Mouse (Mus musculus): ENCODE measurements at regions not wholly inside any gene's neighbourhood (a gene's known extent, or its start where the extent isn't known, plus 50 kb on each side); places are given as distances from the start of the nearest gene placed in this dataset.

- TF ChIP-seq CTCF (IDR thresholded peaks at IDR 0.05; ENCODE audit: insufficient read depth, low read depth, low read length) (no peak), POLR2A (IDR thresholded peaks at IDR 0.05; ENCODE audit: insufficient read depth, low read depth, low read length) (no peak)
- H3K27ac ChIP-seq (ENCODE audit: insufficient read depth, low read depth, low read length): no peak overlapping the region
- no peak overlapping the region for H3K4me3 ChIP-seq (ENCODE audit: insufficient read depth, low read depth, low read length)
- peaks cover 3% of the 10 kb centered on the region for H3K4me1 ChIP-seq (ENCODE audit: control insufficient read depth, insufficient read depth, low read length)
- 72% methylated on average over 4 of the region's 4 CpGs for WGBS
Measured at GRCm38 (mm10) chr1:41393287-41393686, 587.9 kb downstream of the Tmem182 start.

GRCm38 (mm10) chr1:41395081-41395480, 589.7 kb downstream of the Tmem182 start:
- WGBS: 76% methylated on average over 3 of the region's 3 CpGs
- no peak overlapping the region for H3K27ac ChIP-seq (ENCODE audit: insufficient read depth, low read depth, low read length)
- H3K4me3 ChIP-seq (ENCODE audit: insufficient read depth, low read depth, low read length): no peak overlapping the region
- no peak for TF ChIP-seq POLR2A (IDR thresholded peaks at IDR 0.05; ENCODE audit: insufficient read depth, low read depth, low read length)
- TF ChIP-seq CTCF (IDR thresholded peaks at IDR 0.05; ENCODE audit: insufficient read depth, low read depth, low read length): no peak
- peaks cover 2% of the 10 kb centered on the region for H3K4me1 ChIP-seq (ENCODE audit: control insufficient read depth, insufficient read depth, low read length)

DNA sequence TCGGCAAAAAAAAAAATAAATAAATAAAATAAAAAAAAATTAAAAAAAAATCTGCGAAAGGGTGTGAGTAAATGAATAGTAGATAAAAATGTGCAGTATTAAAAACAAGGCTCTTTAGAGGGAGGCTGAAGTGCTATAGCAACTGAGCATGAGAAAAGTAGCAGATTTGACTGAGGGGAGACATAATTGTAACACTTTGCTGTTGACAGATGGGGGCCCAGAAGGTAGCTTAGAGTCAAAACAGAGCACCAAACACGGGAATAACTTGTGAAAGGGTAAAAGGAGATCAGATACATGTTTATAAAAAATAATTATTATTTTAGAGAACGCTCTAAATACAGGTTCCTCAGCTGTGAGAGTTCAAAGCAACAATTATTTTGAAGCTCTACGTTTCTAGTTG, 605.1 kb downstream of the Tmem182 start:
- H3K4me1 ChIP-seq (ENCODE audit: control insufficient read depth, insufficient read depth, low read length): no peaks in the 10 kb centered on the region
- no peak overlapping the region for H3K27ac ChIP-seq (ENCODE audit: insufficient read depth, low read depth, low read length)
- H3K4me3 ChIP-seq (ENCODE audit: insufficient read depth, low read depth, low read length): no peak overlapping the region
- WGBS: 65% methylated on average over 5 of the region's 5 CpGs
- TF ChIP-seq CTCF (IDR thresholded peaks at IDR 0.05; ENCODE audit: insufficient read depth, low read depth, low read length) (no peak), POLR2A (IDR thresholded peaks at IDR 0.05; ENCODE audit: insufficient read depth, low read depth, low read length) (no peak)

DNA sequence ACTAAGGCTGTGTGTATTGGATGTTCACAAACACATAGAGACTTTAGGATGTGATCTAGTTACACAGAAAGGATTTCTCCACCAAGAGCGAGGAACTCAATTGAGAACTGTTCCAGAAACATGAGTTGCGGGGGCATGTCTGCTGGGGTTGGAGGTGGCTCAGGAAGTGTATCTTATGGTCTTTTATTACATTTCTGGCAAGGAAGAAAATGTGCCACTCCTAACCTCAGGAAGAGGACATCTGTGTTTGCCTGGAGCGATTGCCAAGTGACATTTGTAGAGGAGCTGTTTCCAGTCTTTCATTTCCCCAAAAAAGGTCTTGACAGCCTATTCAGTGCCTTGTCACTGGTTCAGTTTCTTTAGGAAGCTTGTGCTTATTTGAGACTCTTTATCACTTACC, 606.2 kb downstream of the Tmem182 start:
- Histone ChIP-seq H3K4me1 (ENCODE audit: control insufficient read depth, insufficient read depth, low read length) (no peaks in the 10 kb centered on the region), H3K27ac (ENCODE audit: insufficient read depth, low read depth, low read length) (no peak overlapping the region), H3K4me3 (ENCODE audit: insufficient read depth, low read depth, low read length) (no peak overlapping the region)
- WGBS: 90% methylated on average over 3 of the region's 3 CpGs
- TF ChIP-seq POLR2A (IDR thresholded peaks at IDR 0.05; ENCODE audit: insufficient read depth, low read depth, low read length) (no peak), CTCF (IDR thresholded peaks at IDR 0.05; ENCODE audit: insufficient read depth, low read depth, low read length) (no peak)

DNA sequence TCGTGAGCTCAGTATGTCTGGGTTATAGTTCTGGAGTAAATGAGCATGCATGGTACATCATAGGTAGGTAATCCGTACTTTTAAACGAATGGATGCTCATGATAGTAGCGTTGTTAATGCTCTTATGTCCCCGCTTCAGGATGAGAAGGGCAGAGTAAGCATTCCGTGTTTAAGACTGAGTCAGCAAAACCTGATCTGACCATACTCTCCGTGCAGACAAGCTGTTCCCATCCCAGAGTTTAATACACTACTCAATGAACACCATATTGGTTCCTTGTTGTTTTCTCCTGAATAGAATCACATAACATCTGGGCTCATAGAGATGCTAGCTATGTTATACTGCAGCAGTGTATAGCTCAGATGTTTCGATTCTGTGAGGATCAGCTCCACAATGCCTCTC, 606.7 kb downstream of the Tmem182 start:
- TF ChIP-seq POLR2A (IDR thresholded peaks at IDR 0.05; ENCODE audit: insufficient read depth, low read depth, low read length): no peak
- TF ChIP-seq CTCF (IDR thresholded peaks at IDR 0.05; ENCODE audit: insufficient read depth, low read depth, low read length): no peak
- H3K4me1 ChIP-seq (ENCODE audit: control insufficient read depth, insufficient read depth, low read length): no peaks in the 10 kb centered on the region
- no peak overlapping the region for H3K4me3 ChIP-seq (ENCODE audit: insufficient read depth, low read depth, low read length)
- WGBS: 95% methylated on average over 8 of the region's 8 CpGs
- no peak overlapping the region for H3K27ac ChIP-seq (ENCODE audit: insufficient read depth, low read depth, low read length)

DNA sequence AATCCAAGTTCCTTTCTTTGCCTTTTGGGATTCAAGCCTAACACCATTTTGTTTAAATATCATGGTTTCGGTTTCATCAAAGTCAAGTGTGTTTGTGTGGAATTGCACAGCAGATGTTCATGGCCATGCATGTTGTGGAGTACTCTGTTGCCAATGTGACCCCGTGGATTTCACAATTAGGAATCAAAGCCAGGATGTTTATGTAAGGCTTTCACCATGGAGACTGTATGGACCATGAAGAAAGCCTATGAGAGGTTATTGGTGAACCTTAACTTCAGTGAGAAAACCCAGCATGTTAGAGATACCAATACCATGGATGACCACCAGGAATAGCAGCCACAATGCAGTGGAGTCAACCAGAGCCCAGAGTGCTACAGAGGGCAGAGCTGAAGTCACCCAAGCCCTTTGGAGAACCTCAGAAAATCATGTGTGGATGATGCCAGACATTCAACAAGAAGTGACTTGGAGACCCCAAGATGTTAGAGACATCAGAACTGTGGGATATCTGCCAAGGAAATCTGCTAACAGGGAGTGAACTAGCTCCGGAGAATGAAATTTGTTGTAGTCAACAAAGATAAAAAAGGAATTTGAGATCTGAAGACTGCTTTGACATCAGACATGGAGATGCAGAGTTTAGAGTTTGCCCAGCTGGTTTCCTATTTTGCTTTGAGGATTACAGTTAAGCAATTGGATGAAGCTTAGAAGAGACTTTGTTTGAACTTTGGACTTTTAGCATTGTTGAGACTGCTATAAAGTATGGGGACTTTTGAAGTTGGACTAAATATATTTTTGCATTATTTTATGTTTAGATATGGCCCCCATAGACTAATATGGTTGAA, 615.3 kb downstream of the Tmem182 start:
- no peak overlapping the region for H3K27ac ChIP-seq (ENCODE audit: insufficient read depth, low read depth, low read length)
- WGBS: 91% methylated on average over 3 of the region's 3 CpGs
- H3K4me3 ChIP-seq (ENCODE audit: insufficient read depth, low read depth, low read length): no peak overlapping the region
- TF ChIP-seq CTCF (IDR thresholded peaks at IDR 0.05; ENCODE audit: insufficient read depth, low read depth, low read length): no peak
- no peak for TF ChIP-seq POLR2A (IDR thresholded peaks at IDR 0.05; ENCODE audit: insufficient read depth, low read depth, low read length)
- H3K4me1 ChIP-seq (ENCODE audit: control insufficient read depth, insufficient read depth, low read length): no peaks in the 10 kb centered on the region

DNA sequence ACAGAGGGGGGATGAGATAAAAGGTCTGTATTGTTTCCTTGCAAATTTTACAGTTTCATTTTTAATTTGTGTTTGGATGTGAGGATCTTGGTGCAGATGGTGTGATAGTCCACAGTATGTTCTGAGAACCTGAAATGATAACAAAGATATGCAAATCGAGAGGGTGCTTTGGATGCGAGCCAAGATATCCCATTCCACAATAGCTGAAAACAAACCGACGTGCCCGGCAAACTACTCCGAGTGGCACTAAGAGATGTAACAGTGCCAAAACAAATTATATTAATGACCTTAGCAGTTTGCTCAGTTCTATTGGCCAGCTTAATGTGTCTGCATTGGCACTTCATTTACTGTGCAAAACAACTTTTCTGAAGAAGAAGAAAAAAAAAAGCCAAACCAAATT, 622.5 kb downstream of the Tmem182 start:
- 28% methylated on average over 6 of the region's 6 CpGs for WGBS
- TF ChIP-seq POLR2A (IDR thresholded peaks at IDR 0.05; ENCODE audit: insufficient read depth, low read depth, low read length): no peak
- TF ChIP-seq CTCF (IDR thresholded peaks at IDR 0.05; ENCODE audit: insufficient read depth, low read depth, low read length): no peak

GRCm38 (mm10) chr1:41431127-41431690, 625.8 kb downstream of the Tmem182 start:
- no peak for TF ChIP-seq CTCF (IDR thresholded peaks at IDR 0.05; ENCODE audit: insufficient read depth, low read depth, low read length)
- no peak for TF ChIP-seq POLR2A (IDR thresholded peaks at IDR 0.05; ENCODE audit: insufficient read depth, low read depth, low read length)
- Histone ChIP-seq H3K4me3 (ENCODE audit: insufficient read depth, low read depth, low read length) (no peak overlapping the region), H3K27ac (ENCODE audit: insufficient read depth, low read depth, low read length) (no peak overlapping the region), H3K4me1 (ENCODE audit: control insufficient read depth, insufficient read depth, low read length) (no peaks in the 10 kb centered on the region)
- 18% methylated on average over 7 of the region's 7 CpGs for WGBS

More for the DNA sequence above, 622.5 kb downstream of the Tmem182 start:
- Histone ChIP-seq H3K27ac (ENCODE audit: insufficient read depth, low read depth, low read length) (no peak overlapping the region), H3K4me1 (ENCODE audit: control insufficient read depth, insufficient read depth, low read length) (no peaks in the 10 kb centered on the region), H3K4me3 (ENCODE audit: insufficient read depth, low read depth, low read length) (no peak overlapping the region)

- 95% methylated on average over 3 of the region's 3 CpGs for WGBS
Measured at GRCm38 (mm10) chr1:41435379-41435778, 630.0 kb downstream of the Tmem182 start.

More at GRCm38 (mm10) chr1:41435379-41435778, 630.0 kb downstream of the Tmem182 start:
- TF ChIP-seq POLR2A (IDR thresholded peaks at IDR 0.05; ENCODE audit: insufficient read depth, low read depth, low read length) (no peak), CTCF (IDR thresholded peaks at IDR 0.05; ENCODE audit: insufficient read depth, low read depth, low read length) (no peak)
- H3K4me1 ChIP-seq (ENCODE audit: control insufficient read depth, insufficient read depth, low read length): no peaks in the 10 kb centered on the region
- no peak overlapping the region for H3K4me3 ChIP-seq (ENCODE audit: insufficient read depth, low read depth, low read length)
- no peak overlapping the region for H3K27ac ChIP-seq (ENCODE audit: insufficient read depth, low read depth, low read length)
